Mouse (Mus musculus) Patski (cell line): Measurements from ENCODE around the gene Pnck. TPM values are rescaled to one million over a fixed set of nuclear protein-coding genes. Genes with fewer than 3 reads are reported as not detected.

Source experiments
- ATAC-seq: fragments of 100-300 bp; one replicate; pipeline ENCODE4 v1.8.0; 2021
- CTCF ChIA-PET: fragments of 350-600 bp; sonication (Branson Sonifier 250); formaldehyde crosslinking; loops from one replicate; lab custom pipeline; 2022; ENCODE audit warnings: inconsistent platforms; lab: Charles Lee
- POLR2A ChIA-PET: fragments of 350-600 bp; sonication (Branson Sonifier 250); formaldehyde crosslinking; loops from one replicate; lab custom pipeline; 2022; ENCODE audit warnings: antibody characterized with exemption, inconsistent platforms; lab: Charles Lee
- DNase-seq: peaks from one replicate; pipeline ENCODE4 v3.0.0-alpha.2; 2011; ENCODE audit warnings: low read depth, low spot score
- H3K27me3 ChIP-seq: fragments of 371-371 bp; one replicate; pipeline ENCODE4 v1.5.1; 2021
- CTCF ChIP-seq: fragments of 100-300 bp; IDR thresholded peaks from one replicate; pipeline ENCODE4 v1.5.1; 2021
- in situ Hi-C: fragments of 300-500 bp; cut with MboI; formaldehyde crosslinking; loops from 3 replicates; pipeline ENCODE4 v1.11.1; 2018; ENCODE audit warnings: low pct_unique_long_range_greater_than_20kb, mixed read lengths
- polyA plus RNA-seq: library from polyadenylated mRNA; unstranded; gene quantifications from one replicate; pipeline ENCODE4 v1.2.3, GENCODE M21; 2021

Pnck gene
- 0.18 TPM for polyA plus RNA-seq

- CTCF ChIA-PET = no interaction called here
- ATAC-seq (no peak), DNase-seq (no peak)
- H3K27me3 ChIP-seq = peaks cover 8% of the 10 kb centered on the region
- POLR2A ChIA-PET = no interaction called here
- no peak for TF ChIP-seq CTCF
- in situ Hi-C loops = loop anchor here (10.0 to 25.0 kb wide), 2 partner anchors 115 to 647 kb away; no protein-coding TSS in a partner anchor
Observed at GRCm38 (mm10) chrX:73659575-73660283, at the start of gene Pnck. Gene Pnck, minus strand, starts transcription at chrX:73660117.

- in situ Hi-C loops = no loop called here
- peaks cover 7% of the 10 kb centered on the region for H3K27me3 ChIP-seq
- no peak for ATAC-seq
- TF ChIP-seq CTCF = peak; percentile 48
- POLR2A ChIA-PET = no interaction called here
- CTCF ChIA-PET = interaction anchor here (1.1 kb wide), 1 partner anchor 12 kb away, joined by 4 read pairs; no protein-coding TSS in a partner anchor
- DNase-seq = no peak
Observed at GRCm38 (mm10) chrX:73700472-73700871, 40.6 kb upstream of the Pnck start.

GRCm38 (mm10) chrX:73690917-73691629 is 31.2 kb upstream of the Pnck start:
- in situ Hi-C loops = no loop called here

GRCm38 (mm10) chrX:73685629-73686028 is 25.7 kb upstream of the Pnck start:
- in situ Hi-C loops = no loop called here
- DNase-seq (no peak), ATAC-seq (peak; percentile 63)
- TF ChIP-seq CTCF = no peak
- H3K27me3 ChIP-seq = peaks cover 2% of the 10 kb centered on the region
- POLR2A ChIA-PET = interaction anchor here (1.6 kb wide), 1 partner anchor 11 kb away, joined by 9 read pairs; no protein-coding TSS in a partner anchor
- CTCF ChIA-PET = interaction anchor here (1.2 to 2.0 kb wide), 3 partner anchors 10 to 32 kb away, joined by 3 to 5 read pairs (median 4); no protein-coding TSS in a partner anchor

More at GRCm38 (mm10) chrX:73690917-73691629, 31.2 kb upstream of the Pnck start:
- peak; percentile 80 for TF ChIP-seq CTCF
- ATAC-seq (peak; percentile 65), DNase-seq (no peak)
- H3K27me3 ChIP-seq = peaks cover 11% of the 10 kb centered on the region
- POLR2A ChIA-PET = interaction anchor here (1.0 to 1.6 kb wide), 2 partner anchors 9 to 19 kb away, joined by 3 to 4 read pairs; no protein-coding TSS in a partner anchor
- CTCF ChIA-PET = interaction anchor here (1.4 to 2.4 kb wide), 5 partner anchors 9 to 26 kb away, joined by 4 to 12 read pairs (median 11); no protein-coding TSS in a partner anchor

GRCm38 (mm10) chrX:73684978-73685377 is 25.1 kb upstream of the Pnck start:
- in situ Hi-C loops = no loop called here
- no peak for TF ChIP-seq CTCF
- no peak for ATAC-seq
- ChIA-PET POLR2A (interaction anchor here (1.6 kb wide), 1 partner anchor 10 kb away, joined by 9 read pairs; no protein-coding TSS in a partner anchor), CTCF (interaction anchor here (1.2 kb wide), 2 partner anchors 10 to 33 kb away, joined by 3 to 5 read pairs; no protein-coding TSS in a partner anchor)
- DNase-seq = no peak
- H3K27me3 ChIP-seq = peaks cover 2% of the 10 kb centered on the region

- no peak for ATAC-seq
- in situ Hi-C loops = no loop called here
Observed at GRCm38 (mm10) chrX:73684156-73684555, 24.2 kb upstream of the Pnck start.

GRCm38 (mm10) chrX:73676668-73677067 is 16.8 kb upstream of the Pnck start:
- ChIA-PET POLR2A (no interaction called here), CTCF (interaction anchor here (2.4 kb wide), 1 partner anchor 15 kb away, joined by 11 read pairs; no protein-coding TSS in a partner anchor)
- in situ Hi-C loops = no loop called here
- no peak for TF ChIP-seq CTCF
- no peak for ATAC-seq
- H3K27me3 ChIP-seq = no peaks in the 10 kb centered on the region
- DNase-seq = no peak

More at GRCm38 (mm10) chrX:73684156-73684555, 24.2 kb upstream of the Pnck start:
- CTCF ChIA-PET = no interaction called here
- no peak for DNase-seq
- H3K27me3 ChIP-seq = peaks cover 2% of the 10 kb centered on the region
- POLR2A ChIA-PET = no interaction called here
- no peak for TF ChIP-seq CTCF

- H3K27me3 ChIP-seq = no peaks in the 10 kb centered on the region
- ChIA-PET CTCF (interaction anchor here (1.2 to 2.4 kb wide), 3 partner anchors 10 to 45 kb away, joined by 3 to 11 read pairs (median 5); no protein-coding TSS in a partner anchor), POLR2A (interaction anchor here (1.7 kb wide), 1 partner anchor 10 kb away, joined by 9 read pairs; no protein-coding TSS in a partner anchor)
- no peak for ATAC-seq
- no peak for DNase-seq
- in situ Hi-C loops = no loop called here
- TF ChIP-seq CTCF = no peak
Observed at GRCm38 (mm10) chrX:73675231-73675630, 15.3 kb upstream of the Pnck start.

- in situ Hi-C loops = loop anchor here (25.0 kb wide), 1 partner anchor 662 kb away; no protein-coding TSS in a partner anchor
- peaks cover under 1% of the 10 kb centered on the region for H3K27me3 ChIP-seq
- ATAC-seq (no peak), DNase-seq (no peak)
- no peak for TF ChIP-seq CTCF
- CTCF ChIA-PET = interaction anchor here (2.4 kb wide), 1 partner anchor 17 kb away, joined by 11 read pairs; no protein-coding TSS in a partner anchor
- POLR2A ChIA-PET = interaction anchor here (1.7 kb wide), 1 partner anchor 11 kb away, joined by 9 read pairs; no protein-coding TSS in a partner anchor
Observed at GRCm38 (mm10) chrX:73673968-73674661, 14.2 kb upstream of the Pnck start.
